In genomic region chr2:63878477-63878876, GRCm38 (mm10) we compare ENCODE assay signal across 11 mouse cellular contexts.
"Had no signal": no experiment of that assay in that cellular context is flagged by ENCODE, and none has a peak within 500 bp of the region (broad histone marks: within the 10 kb centered on the region; RNA-seq: fewer than 3 reads in every experiment).

No protein-coding gene starts in this region.

- H3K9ac ChIP-seq: kidney, embryonic 15.5 days; limb, embryonic 13.5 days; liver, embryonic 14.5 days; midbrain, embryonic 12.5 days had no signal

- H3K4me1 ChIP-seq: midbrain, embryonic 12.5 days had no signal

- H3K4me3 ChIP-seq: kidney, embryonic 15.5 days; limb, embryonic 13.5 days; midbrain, embryonic 12.5 days had no signal

- H3K4me2 ChIP-seq: kidney, embryonic 15.5 days; limb, embryonic 13.5 days; midbrain, embryonic 12.5 days had no signal

- ATAC-seq: lung, postnatal 0 days had no signal

- H3K36me3 ChIP-seq: kidney, embryonic 15.5 days; limb, embryonic 13.5 days; midbrain, embryonic 12.5 days had no signal

- H3K27ac ChIP-seq: kidney, embryonic 15.5 days; limb, embryonic 13.5 days; liver, embryonic 14.5 days; midbrain, embryonic 12.5 days; stomach, postnatal 0 days had no signal

- DNase-seq: kidney, postnatal 14 days; left cerebral cortex, postnatal 4 days; lung, adult 18-20 months; lung, postnatal 4 days; thymus, postnatal 4 days had no signal

- H3K27me3 ChIP-seq: kidney, embryonic 15.5 days; midbrain, embryonic 12.5 days had no signal

- H3K9me3 ChIP-seq: kidney, embryonic 15.5 days; limb, embryonic 13.5 days; midbrain, embryonic 12.5 days had no signal
